Mouse (Mus musculus) hindbrain, embryonic 15.5 days (tissue): ENCODE measurements around the gene Ppard. TPM values are rescaled to one million over a fixed set of nuclear protein-coding genes. Genes with fewer than 3 reads are reported as not detected.
A peak's percentile ranks its signal among the peaks of the same experiment; 100 is the strongest.
"Not testable (repeated sequence)": the region's sequence is repeated elsewhere in the genome, so short reads cannot be mapped to it uniquely, and the experiment has no call there.

Experiments used
- ATAC-seq: fragments of 200-750 bp; cut with Nextera tagmentation; 2 replicates; pipeline ENCODE4 v1.8.0; 2017; ENCODE audit warnings: low read depth, moderate number of reproducible peaks, moderate TSS enrichment; ENCODE audit not compliant: low FRiP score
- H3K27ac ChIP-seq: fragments of 300-500 bp; sonication (generic); replicated peaks from 2 replicates; pipeline ENCODE4 v1.5.1; 2015; ENCODE audit warnings: mild to moderate bottlenecking, inconsistent platforms
- H3K27me3 ChIP-seq: fragments of 300-500 bp; sonication (generic); 2 replicates; pipeline ENCODE4 v1.6.1; 2015; ENCODE audit warnings: control low read depth, inconsistent platforms
- H3K36me3 ChIP-seq: fragments of 300-500 bp; sonication (generic); 2 replicates; pipeline ENCODE4 v1.6.1; 2015; ENCODE audit warnings: control low read depth, inconsistent platforms
- H3K4me1 ChIP-seq: fragments of 300-500 bp; sonication (generic); replicated peaks from 2 replicates; pipeline ENCODE4 v1.6.1; 2015; ENCODE audit warnings: control low read depth, inconsistent platforms
- H3K4me2 ChIP-seq: fragments of 300-500 bp; sonication (generic); 2 replicates; pipeline ENCODE4 v1.6.1; 2015; ENCODE audit warnings: moderate library complexity, mild to moderate bottlenecking, inconsistent platforms
- H3K4me3 ChIP-seq: fragments of 300-500 bp; sonication (generic); 2 replicates; pipeline ENCODE4 v1.5.1; 2015; ENCODE audit warnings: mild to moderate bottlenecking, inconsistent platforms
- H3K9ac ChIP-seq: fragments of 300-500 bp; sonication (generic); 2 replicates; pipeline ENCODE4 v1.6.1; 2015; ENCODE audit warnings: inconsistent platforms
- H3K9me3 ChIP-seq: fragments of 300-500 bp; sonication (generic); 2 replicates; pipeline ENCODE4 v1.6.1; 2016; ENCODE audit warnings: control low read depth, inconsistent platforms
- WGBS: fragments of 180-500 bp; shearing (Covaris S2); methylation state at CpG from one replicate; pipeline ENCODE4 v1.1.7; 2015; 5-methylcytosine and 5-hydroxymethylcytosine counted together
- polyA plus RNA-seq: library from polyadenylated mRNA; unstranded; fragments of >200 nt; fragmentation: Nextera tagmentation; extraction: Ambion mirVana; gene quantifications from 2 replicates; pipeline ENCODE4 v1.2.1, GENCODE M21; 2015

Ppard gene
- polyA plus RNA-seq, 1 experiment from 2014 or later, result 2.2 TPM

GRCm38 (mm10) chr17:28313212-28313879, 80.8 kb downstream of the Ppard start, which contains the start of gene Fance:
TSS of gene Fance (plus strand) at chr17:28313519.
- Histone ChIP-seq H3K4me2 (peak within 1 kb of the TSS; percentile 80), H3K9me3 (no peaks in the 10 kb centered on the region), H3K27me3 (no peaks in the 10 kb centered on the region), H3K4me1 (peaks cover 30% of the 10 kb centered on the region), H3K27ac (peak within 1 kb of the TSS; percentile 89), H3K9ac (peak within 1 kb of the TSS; percentile 79), H3K36me3 (peaks cover 6% of the 10 kb centered on the region; the same call in 1 of the 2 replicates), H3K4me3 (peak within 1 kb of the TSS; percentile 68)
- ATAC-seq, result peak; percentile 98
- WGBS, result under 1% methylated on average over 65 of the region's 69 CpGs

- Histone ChIP-seq H3K27me3 (no peaks in the 10 kb centered on the region), H3K27ac (peak overlapping the region; percentile 89), H3K36me3 (peaks cover 11% of the 10 kb centered on the region; the same call in 1 of the 2 replicates), H3K4me1 (peaks cover 25% of the 10 kb centered on the region), H3K4me3 (peak overlapping the region; percentile 68), H3K4me2 (peak overlapping the region; percentile 80), H3K9ac (peak overlapping the region; percentile 79), H3K9me3 (no peaks in the 10 kb centered on the region)
- under 1% methylated on average over 11 of the region's 11 CpGs for WGBS
- ATAC-seq, result no peak
Measured at GRCm38 (mm10) chr17:28313880-28314225, 81.4 kb downstream of the Ppard start.

GRCm38 (mm10) chr17:28315611-28316160, 83.2 kb downstream of the Ppard start:
- H3K4me2 ChIP-seq, result no peak overlapping the region
- no peak overlapping the region for H3K4me3 ChIP-seq
- H3K9me3 ChIP-seq, result no peaks in the 10 kb centered on the region
- H3K4me1 ChIP-seq, result peaks cover 25% of the 10 kb centered on the region
- no peak overlapping the region for H3K27ac ChIP-seq
- WGBS, result 74% methylated on average over 20 of the region's 20 CpGs
- no peaks in the 10 kb centered on the region for H3K27me3 ChIP-seq
- H3K9ac ChIP-seq, result no peak overlapping the region
- ATAC-seq, result no peak
- peaks cover 15% of the 10 kb centered on the region; the same call in 1 of the 2 replicates for H3K36me3 ChIP-seq

GRCm38 (mm10) chr17:28316476-28316875, 84.0 kb downstream of the Ppard start:
- Histone ChIP-seq H3K36me3 (peaks cover 15% of the 10 kb centered on the region; the same call in 1 of the 2 replicates), H3K27ac (no peak overlapping the region), H3K27me3 (no peaks in the 10 kb centered on the region), H3K9me3 (no peaks in the 10 kb centered on the region), H3K4me3 (no peak overlapping the region), H3K4me2 (no peak overlapping the region), H3K9ac (no peak overlapping the region), H3K4me1 (peaks cover 25% of the 10 kb centered on the region)
- 90% methylated on average over 9 of the region's 9 CpGs for WGBS
- ATAC-seq, result no peak

- peaks cover 15% of the 10 kb centered on the region; the same call in 1 of the 2 replicates for H3K36me3 ChIP-seq
- no peaks in the 10 kb centered on the region for H3K9me3 ChIP-seq
- H3K27ac ChIP-seq, result no peak overlapping the region
- no peaks in the 10 kb centered on the region for H3K27me3 ChIP-seq
- H3K9ac ChIP-seq, result no peak overlapping the region
- WGBS, result 61% methylated on average over 8 of the region's 8 CpGs
- H3K4me2 ChIP-seq, result no peak overlapping the region
- no peak for ATAC-seq
- peaks cover 25% of the 10 kb centered on the region for H3K4me1 ChIP-seq
- H3K4me3 ChIP-seq, result no peak overlapping the region
Measured at GRCm38 (mm10) chr17:28317091-28317490, 84.6 kb downstream of the Ppard start.

GRCm38 (mm10) chr17:28317725-28318124, 85.2 kb downstream of the Ppard start:
- 84% methylated on average over 9 of the region's 9 CpGs for WGBS
- H3K27me3 ChIP-seq, result no peaks in the 10 kb centered on the region
- no peak overlapping the region for H3K9ac ChIP-seq
- no peak for ATAC-seq
- H3K4me2 ChIP-seq, result no peak overlapping the region
- no peaks in the 10 kb centered on the region for H3K9me3 ChIP-seq
- H3K4me1 ChIP-seq, result peaks cover 22% of the 10 kb centered on the region
- no peak overlapping the region for H3K27ac ChIP-seq
- H3K4me3 ChIP-seq, result no peak overlapping the region
- H3K36me3 ChIP-seq, result peaks cover 15% of the 10 kb centered on the region; the same call in 1 of the 2 replicates

GRCm38 (mm10) chr17:28321700-28322099, 89.2 kb downstream of the Ppard start:
- Histone ChIP-seq H3K4me2 (no peak overlapping the region), H3K27me3 (no peaks in the 10 kb centered on the region), H3K9ac (no peak overlapping the region), H3K27ac (no peak overlapping the region), H3K9me3 (no peaks in the 10 kb centered on the region), H3K4me3 (no peak overlapping the region), H3K4me1 (no peaks in the 10 kb centered on the region), H3K36me3 (peaks cover 14% of the 10 kb centered on the region)
- ATAC-seq, result no peak
- 95% methylated on average over 4 of the region's 4 CpGs for WGBS

- no peak overlapping the region for H3K4me3 ChIP-seq
- no peak overlapping the region for H3K9ac ChIP-seq
- peaks cover 10% of the 10 kb centered on the region for H3K4me1 ChIP-seq
- H3K27ac ChIP-seq, result no peak overlapping the region
- no peak overlapping the region for H3K4me2 ChIP-seq
- ATAC-seq, result no peak
- 95% methylated on average over 8 of the region's 8 CpGs for WGBS
- H3K27me3 ChIP-seq, result no peaks in the 10 kb centered on the region
- no peaks in the 10 kb centered on the region for H3K9me3 ChIP-seq
- H3K36me3 ChIP-seq, result peaks cover 8% of the 10 kb centered on the region
Measured at GRCm38 (mm10) chr17:28323786-28324185, 91.3 kb downstream of the Ppard start.

GRCm38 (mm10) chr17:28324416-28324815, 91.9 kb downstream of the Ppard start:
- WGBS, result 96% methylated on average over 7 of the region's 7 CpGs
- not testable (repeated sequence) for ATAC-seq, H3K4me3 ChIP-seq

GRCm38 (mm10) chr17:28325751-28326150, 93.3 kb downstream of the Ppard start:
- no peaks in the 10 kb centered on the region for H3K9me3 ChIP-seq
- peaks cover 10% of the 10 kb centered on the region for H3K36me3 ChIP-seq
- no peak overlapping the region for H3K4me3 ChIP-seq
- 94% methylated on average over 8 of the region's 8 CpGs for whole genome bisulfite sequencing
- no peak overlapping the region for H3K4me2 ChIP-seq
- H3K27ac ChIP-seq, result no peak overlapping the region
- peaks cover 29% of the 10 kb centered on the region for H3K4me1 ChIP-seq
- H3K9ac ChIP-seq, result no peak overlapping the region
- no peaks in the 10 kb centered on the region for H3K27me3 ChIP-seq
- ATAC-seq, result no peak

More at GRCm38 (mm10) chr17:28324416-28324815, 91.9 kb downstream of the Ppard start:
- not testable (repeated sequence) for H3K9me3 ChIP-seq, H3K27ac ChIP-seq, H3K27me3 ChIP-seq, H3K9ac ChIP-seq, H3K36me3 ChIP-seq, H3K4me2 ChIP-seq
- H3K4me1 ChIP-seq, result peaks cover 16% of the 10 kb centered on the region

GRCm38 (mm10) chr17:28326951-28327350, 94.5 kb downstream of the Ppard start:
- H3K4me3 ChIP-seq, result no peak overlapping the region
- H3K9ac ChIP-seq, result no peak overlapping the region
- no peak overlapping the region for H3K27ac ChIP-seq
- 88% methylated on average over 3 of the region's 3 CpGs for WGBS
- H3K27me3 ChIP-seq, result no peaks in the 10 kb centered on the region
- ATAC-seq, result no peak
- H3K9me3 ChIP-seq, result no peaks in the 10 kb centered on the region
- H3K36me3 ChIP-seq, result peaks cover 17% of the 10 kb centered on the region
- no peak overlapping the region for H3K4me2 ChIP-seq
- peaks cover 29% of the 10 kb centered on the region for H3K4me1 ChIP-seq

- 15% methylated on average over 22 of the region's 22 CpGs for WGBS
- peak; percentile 60 for ATAC-seq
Measured at GRCm38 (mm10) chr17:28327673-28328325, 95.3 kb downstream of the Ppard start.

More at GRCm38 (mm10) chr17:28327673-28328325, 95.3 kb downstream of the Ppard start:
- Histone ChIP-seq H3K36me3 (peaks cover 17% of the 10 kb centered on the region), H3K27me3 (no peaks in the 10 kb centered on the region), H3K4me2 (peak overlapping the region; percentile 98), H3K4me1 (peaks cover 29% of the 10 kb centered on the region), H3K9ac (peak overlapping the region; percentile 69), H3K9me3 (no peaks in the 10 kb centered on the region), H3K4me3 (peak overlapping the region; percentile 79), H3K27ac (peak overlapping the region; percentile 88)
